Mouse (Mus musculus) heart, embryonic 11.5 days (tissue): ENCODE results near the gene Maneal. TPM values are rescaled to one million over a fixed set of nuclear protein-coding genes. Genes with fewer than 3 reads are reported as not detected.

Source experiments
- ATAC-seq: fragments of 200-750 bp; cut with Nextera tagmentation; replicated peaks from 2 replicates; pipeline ENCODE4 v1.8.0; 2017; ENCODE audit warnings: moderate library complexity; ENCODE audit not compliant: insufficient number of reproducible peaks, low FRiP score, low TSS enrichment
- H3K27ac ChIP-seq: fragments of 300-500 bp; sonication (generic); 2 replicates; pipeline ENCODE4 v1.5.1; 2014; ENCODE audit warnings: mild to moderate bottlenecking, low read depth, low read length
- H3K27me3 ChIP-seq: fragments of 300-500 bp; sonication (generic); 2 replicates; pipeline ENCODE4 v1.6.1; 2014; ENCODE audit warnings: mild to moderate bottlenecking, low read length, mixed read lengths; ENCODE audit not compliant: control insufficient read depth, insufficient read depth
- H3K36me3 ChIP-seq: fragments of 300-500 bp; sonication (generic); 2 replicates; pipeline ENCODE4 v1.6.1; 2014; ENCODE audit warnings: mild to moderate bottlenecking, low read length, moderate library complexity, mixed read lengths; ENCODE audit not compliant: control insufficient read depth, insufficient read depth
- H3K4me1 ChIP-seq: fragments of 300-500 bp; sonication (generic); 2 replicates; pipeline ENCODE4 v1.6.1; 2014; ENCODE audit warnings: low read length; ENCODE audit not compliant: control insufficient read depth, insufficient read depth
- H3K4me2 ChIP-seq: fragments of 300-500 bp; sonication (generic); 2 replicates; pipeline ENCODE4 v1.6.1; 2014; ENCODE audit warnings: mild to moderate bottlenecking, moderate library complexity
- H3K4me3 ChIP-seq: fragments of 300-500 bp; sonication (generic); 2 replicates; pipeline ENCODE4 v1.5.1; 2014; ENCODE audit warnings: low read depth, low read length
- H3K9ac ChIP-seq: fragments of 300-500 bp; sonication (generic); 2 replicates; pipeline ENCODE4 v1.6.1; 2014; ENCODE audit warnings: mild to moderate bottlenecking, low read depth, low read length, moderate library complexity
- H3K9me3 ChIP-seq: fragments of 300-500 bp; sonication (generic); replicated peaks from 2 replicates; pipeline ENCODE4 v1.6.1; 2016; ENCODE audit warnings: low read length; ENCODE audit not compliant: control insufficient read depth
- WGBS: fragments of 180-500 bp; shearing (Covaris S2); extraction: QIAGEN DNeasy Blood & Tissue Kit; methylation state at CpG from one replicate; pipeline ENCODE4 v1.1.7; 2014; ENCODE audit not compliant: insufficient replicate concordance; 5-methylcytosine and 5-hydroxymethylcytosine counted together
- polyA plus RNA-seq: library from polyadenylated mRNA; unstranded; fragments of >200 nt; fragmentation: Nextera tagmentation; extraction: Ambion mirVana; gene quantifications from 2 replicates; pipeline ENCODE4 v1.2.1, GENCODE M21; 2014

Maneal gene
- polyA plus RNA-seq, 1 experiment from 2014 or later: 0.21 TPM

DNA sequence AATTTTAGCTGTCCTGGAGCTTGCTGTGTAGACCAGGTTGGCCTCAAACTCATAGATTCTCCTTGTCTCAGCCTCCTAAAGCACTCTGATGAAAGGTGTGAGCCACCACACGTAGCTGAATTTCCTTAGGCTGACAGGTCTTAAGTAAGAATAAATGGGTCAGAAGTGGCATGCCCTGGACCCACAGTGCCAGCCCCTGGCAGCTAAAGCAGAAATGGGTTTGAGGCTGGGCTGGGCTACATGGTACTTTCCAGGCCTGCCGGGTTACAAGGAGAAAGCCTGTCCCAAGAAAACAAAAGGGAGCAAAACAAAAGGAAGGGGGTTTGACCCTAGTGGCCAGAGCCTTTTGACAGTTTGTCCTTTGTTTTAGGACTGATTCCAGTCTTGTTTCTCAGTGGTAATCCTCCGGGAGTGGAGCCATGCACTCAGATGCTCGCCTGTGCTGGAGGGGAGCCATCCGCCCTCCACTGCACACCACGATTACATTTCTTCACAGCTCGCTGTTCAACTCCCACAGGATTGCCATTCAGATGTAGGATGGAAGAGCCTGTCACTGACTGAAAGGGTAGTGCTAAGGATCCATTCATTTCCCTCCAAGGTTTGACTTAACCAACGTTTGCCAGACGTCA lies 50.5 kb downstream of the Maneal start:
- H3K27ac ChIP-seq: no peak overlapping the region
- WGBS: 60% methylated on average over 9 of the region's 9 CpGs
- H3K36me3 ChIP-seq: 0 out of 2 replicates have a peak, but pooled peaks cover 5% of the 10 kb centered on the region
- no peaks in the 10 kb centered on the region for H3K9me3 ChIP-seq
- no peaks in the 10 kb centered on the region for H3K27me3 ChIP-seq
- H3K4me2 ChIP-seq: no peak overlapping the region
- H3K4me1 ChIP-seq: peaks cover 5% of the 10 kb centered on the region
- no peak overlapping the region for H3K4me3 ChIP-seq
- ATAC-seq: no peak
- no peak overlapping the region for H3K9ac ChIP-seq

DNA sequence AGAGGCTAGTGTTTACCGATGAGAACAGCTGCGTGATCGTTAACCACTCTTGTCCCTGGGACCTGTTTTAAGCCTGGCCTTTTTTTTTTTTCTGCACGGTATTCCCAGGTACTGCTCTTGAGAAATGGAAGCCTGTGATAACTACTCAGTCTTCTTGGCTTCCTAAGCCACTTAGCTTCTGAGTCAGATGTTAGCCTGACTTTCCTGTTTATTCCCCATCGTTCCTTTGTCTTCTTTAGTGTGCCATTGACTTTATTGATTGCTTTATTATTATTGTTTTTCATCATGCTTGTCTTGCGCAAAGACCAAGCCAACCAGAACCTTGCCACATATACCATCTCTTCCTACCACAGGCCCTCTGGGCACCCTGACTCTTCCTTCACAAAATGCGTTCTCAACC lies 51.9 kb downstream of the Maneal start:
- H3K4me3 ChIP-seq: no peak overlapping the region
- H3K27ac ChIP-seq: no peak overlapping the region
- H3K9ac ChIP-seq: no peak overlapping the region
- 88% methylated on average over 7 of the region's 7 CpGs for WGBS
- peaks cover 5% of the 10 kb centered on the region for H3K4me1 ChIP-seq
- peaks cover 5% of the 10 kb centered on the region; the same call in 1 of the 2 replicates for H3K36me3 ChIP-seq
- no peak overlapping the region for H3K4me2 ChIP-seq
- H3K27me3 ChIP-seq: no peaks in the 10 kb centered on the region
- ATAC-seq: no peak
- no peaks in the 10 kb centered on the region for H3K9me3 ChIP-seq

DNA sequence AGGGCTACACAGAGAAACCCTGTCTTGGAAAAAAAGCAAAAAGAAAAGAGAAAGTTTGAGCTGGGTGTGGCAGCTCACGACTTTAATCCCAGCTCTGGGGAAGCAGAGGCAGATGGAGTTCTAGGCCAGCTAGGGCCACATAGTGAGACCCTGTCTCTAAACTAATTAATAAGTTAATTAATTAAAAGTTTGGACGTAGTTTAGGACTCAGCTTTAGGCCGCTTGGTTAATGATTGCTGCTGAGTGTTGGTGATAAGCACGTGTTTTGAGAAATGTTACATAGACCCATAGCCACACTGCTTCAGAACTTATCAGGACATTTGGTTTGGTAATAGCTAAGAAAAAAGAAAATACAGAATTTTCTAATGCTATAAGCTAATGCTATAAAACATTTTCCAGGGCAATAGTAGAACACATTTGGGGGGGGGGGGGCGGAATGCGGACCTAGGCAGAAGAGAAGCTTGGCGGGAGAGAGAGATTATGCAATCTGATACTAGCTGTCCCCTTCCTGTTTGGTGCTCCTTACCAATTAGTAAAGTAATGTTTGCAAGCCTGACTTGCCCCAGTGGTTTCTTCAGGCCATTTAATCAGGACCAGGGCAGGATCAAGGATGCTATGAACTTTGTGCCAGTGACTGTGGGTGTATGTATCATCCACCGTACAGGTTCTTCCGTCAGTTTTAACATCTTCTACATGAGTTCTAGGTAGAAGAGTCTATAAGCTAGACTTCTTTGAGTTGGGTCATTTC lies 52.7 kb downstream of the Maneal start:
- WGBS: 73% methylated on average over 9 of the region's 9 CpGs
- no peaks in the 10 kb centered on the region for H3K27me3 ChIP-seq
- peaks cover 5% of the 10 kb centered on the region for H3K4me1 ChIP-seq
- H3K4me3 ChIP-seq: no peak overlapping the region
- ATAC-seq: no peak
- H3K4me2 ChIP-seq: no peak overlapping the region
- H3K9me3 ChIP-seq: no peaks in the 10 kb centered on the region
- no peak overlapping the region for H3K9ac ChIP-seq
- peaks cover 5% of the 10 kb centered on the region; the same call in 1 of the 2 replicates for H3K36me3 ChIP-seq
- no peak overlapping the region for H3K27ac ChIP-seq

DNA sequence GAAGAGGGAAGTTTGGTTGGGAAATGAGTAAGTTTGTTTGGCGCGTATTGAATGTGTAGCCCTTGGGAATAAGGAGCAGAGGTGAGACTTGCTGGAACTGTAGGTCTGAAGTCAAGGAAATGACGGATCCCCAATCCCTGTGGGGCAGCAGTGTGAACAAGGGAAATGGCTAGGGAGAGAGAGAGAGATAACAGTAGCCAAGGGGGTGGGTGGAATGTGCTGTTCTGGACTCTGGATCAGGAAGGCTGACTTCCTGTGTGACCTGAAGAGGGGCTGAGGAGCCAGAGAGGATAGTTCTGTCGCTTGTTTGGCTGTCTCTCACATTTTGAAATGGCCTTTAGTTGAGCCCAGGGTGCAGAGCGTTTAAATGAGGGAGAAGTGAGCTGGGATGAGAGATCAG lies 53.5 kb downstream of the Maneal start:
- no peak overlapping the region for H3K9ac ChIP-seq
- H3K27ac ChIP-seq: 0 out of 2 replicates have a peak overlapping the region, but pooled peaks have one; percentile 41
- peaks cover 5% of the 10 kb centered on the region; the same call in 1 of the 2 replicates for H3K36me3 ChIP-seq
- 53% methylated on average over 5 of the region's 5 CpGs for WGBS
- peaks cover 7% of the 10 kb centered on the region for H3K4me1 ChIP-seq
- ATAC-seq: no peak
- no peaks in the 10 kb centered on the region for H3K27me3 ChIP-seq
- no peak overlapping the region for H3K4me3 ChIP-seq
- H3K4me2 ChIP-seq: no peak overlapping the region; the same call in 1 of the 2 replicates
- no peaks in the 10 kb centered on the region for H3K9me3 ChIP-seq

Other genes starting within 250 kb of the Maneal start
- gene Pou3f1, start 205.4 kb downstream of the Maneal start, polyA plus RNA-seq: 0.21 and 0.24 TPM in 2 replicates
- 57.1 and 60.7 TPM in 2 replicates for gene Utp11, start 168.6 kb downstream of the Maneal start, polyA plus RNA-seq
- gene Fhl3, start 161.5 kb downstream of the Maneal start, polyA plus RNA-seq: 6.3 and 6.4 TPM in 2 replicates
- 109 and 113 TPM in 2 replicates for gene Sf3a3, start 147.4 kb downstream of the Maneal start, polyA plus RNA-seq
- 18.5 and 19.2 TPM in 2 replicates for gene Inpp5b, start 120.3 kb downstream of the Maneal start, polyA plus RNA-seq
- 11.0 and 13.5 TPM in 2 replicates for gene Mtf1, start 60.1 kb downstream of the Maneal start, polyA plus RNA-seq
- gene Yrdc, start 11.5 kb downstream of the Maneal start, polyA plus RNA-seq: 25.4 and 28.0 TPM in 2 replicates
- gene 1110065P20Rik, start 11.0 kb downstream of the Maneal start, polyA plus RNA-seq: 41.4 and 46.3 TPM in 2 replicates
- not detected in 2 replicates for gene Epha10, start 18.7 kb upstream of the Maneal start, polyA plus RNA-seq
- gene 9930104L06Rik, start 74.9 kb upstream of the Maneal start, polyA plus RNA-seq: 3.2 and 5.4 TPM in 2 replicates
- gene Cdca8, start 77.1 kb upstream of the Maneal start, polyA plus RNA-seq: 131 and 136 TPM in 2 replicates
- gene Rspo1, start 124.3 kb upstream of the Maneal start, polyA plus RNA-seq: 6.9 and 10.4 TPM in 2 replicates
- gene Gnl2, start 154.4 kb upstream of the Maneal start, polyA plus RNA-seq: 61.9 and 65.9 TPM in 2 replicates
- 0.14 and 0.20 TPM in 2 replicates for gene Dnali1, start 203.5 kb upstream of the Maneal start, polyA plus RNA-seq
- 20.6 and 20.8 TPM in 2 replicates for gene Snip1, start 204.5 kb upstream of the Maneal start, polyA plus RNA-seq
- 53.4 and 55.4 TPM in 2 replicates for gene Meaf6, start 223.0 kb upstream of the Maneal start, polyA plus RNA-seq